Mouse (Mus musculus): ENCODE measurements around the gene Hdgf.

DNA sequence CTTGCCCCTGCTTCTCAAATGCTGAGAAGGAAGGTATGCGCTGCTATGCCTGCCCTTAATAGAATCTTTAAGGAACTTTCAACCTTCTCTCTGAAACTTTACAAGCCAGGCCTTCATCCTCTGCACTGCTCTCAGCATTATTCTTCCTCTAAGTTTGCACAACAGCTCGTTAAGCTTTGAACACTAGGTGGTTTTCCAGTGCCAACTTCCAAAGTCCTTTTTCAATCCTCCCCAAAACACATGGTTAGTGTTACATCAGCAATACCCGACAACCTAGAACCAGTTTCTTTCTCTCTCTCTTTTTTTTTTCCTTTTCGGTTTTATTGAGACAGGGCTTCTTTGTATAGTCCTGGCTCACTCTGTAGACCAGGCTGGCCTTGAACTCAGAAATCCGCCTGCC, 27.9 kb downstream of the Hdgf start:
- TF ChIP-seq CTCF (IDR thresholded peaks at IDR 0.05; ENCODE audit: control insufficient read depth, insufficient read depth, insufficient read length) (no peak), MAX (IDR thresholded peaks at IDR 0.05) (no peak), MYOD1 (IDR thresholded peaks at IDR 0.05; ENCODE audit: control insufficient read depth, insufficient read length, low read depth) (no peak), CEBPB (IDR thresholded peaks at IDR 0.05; ENCODE audit: low read depth) (no peak)

Data from C2C12 (cell line).